Mouse (Mus musculus): Measurements from ENCODE around the gene Gon7. TPM values are rescaled to one million over a fixed set of nuclear protein-coding genes. Genes with fewer than 3 reads are reported as not detected.

The Gon7 gene
- polyA plus RNA-seq, 1 experiment from 2014 or later: 29.3 TPM

DNA sequence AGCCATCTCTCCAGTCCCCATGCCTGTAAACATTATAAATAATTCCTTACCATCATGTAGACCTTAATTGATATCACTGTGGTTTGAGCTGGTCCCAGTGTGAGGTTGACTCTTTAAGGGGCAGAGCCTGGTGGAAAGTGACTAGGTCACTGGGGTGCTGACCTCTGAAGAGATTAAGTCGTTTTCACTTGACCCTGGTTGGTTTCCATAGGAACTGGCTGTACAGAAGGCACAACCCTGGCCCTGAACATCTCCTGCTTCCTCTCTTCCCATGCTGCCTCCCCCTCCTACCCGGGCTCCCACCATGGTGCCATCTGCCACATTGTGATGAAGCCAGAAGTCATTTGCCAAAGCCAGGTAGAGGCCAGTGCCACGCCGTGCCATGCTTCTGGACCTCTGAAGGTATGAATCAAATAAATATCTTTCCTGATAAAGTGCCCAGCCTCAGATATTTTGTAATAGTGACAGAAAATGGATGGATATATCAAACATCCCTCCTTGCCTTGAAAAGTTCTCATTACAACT, 46.7 kb downstream of the Gon7 start:
- Histone ChIP-seq H3K27me3 (ENCODE audit: insufficient read depth, low read length) (no peaks in the 10 kb centered on the region), H3K9ac (replicated peaks; ENCODE audit: low read length) (no peak overlapping the region), H3K9me3 (ENCODE audit: low read length) (no peaks in the 10 kb centered on the region), H3K4me1 (ENCODE audit: insufficient read depth, low read length) (peaks cover 7% of the 10 kb centered on the region), H3K36me3 (ENCODE audit: insufficient read depth, low read length) (no peaks in the 10 kb centered on the region), H3K4me2 (replicated peaks; ENCODE audit: low read depth, low read length) (no peak overlapping the region), H3K4me3 (ENCODE audit: low read length) (no peak overlapping the region), H3K27ac (ENCODE audit: low read length) (no peak overlapping the region)
- WGBS: 62% methylated on average over 4 of the region's 4 CpGs
- no peak for ATAC-seq (ENCODE audit: low FRiP score, low TSS enrichment)

DNA sequence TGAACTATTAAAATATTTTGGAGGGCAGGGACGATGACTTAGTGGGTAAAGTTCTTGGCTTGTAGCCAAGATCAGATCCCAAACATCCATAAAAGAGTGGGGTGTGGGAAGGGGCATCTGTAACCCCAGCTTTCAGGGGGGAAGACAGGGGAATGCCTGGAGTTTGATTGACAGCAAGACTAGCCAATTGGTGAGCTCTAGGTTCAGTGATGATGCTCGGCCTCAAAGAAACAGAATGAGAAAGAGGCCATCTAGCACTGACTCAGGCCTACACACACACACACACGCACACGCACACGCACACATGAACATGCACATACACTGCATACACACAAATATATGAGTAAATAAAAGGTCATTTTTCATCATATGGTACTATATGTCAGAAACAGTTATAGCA, 47.7 kb downstream of the Gon7 start:
- H3K27me3 ChIP-seq (ENCODE audit: insufficient read depth, low read length): no peaks in the 10 kb centered on the region
- H3K9me3 ChIP-seq (ENCODE audit: low read length): no peaks in the 10 kb centered on the region
- peaks cover 16% of the 10 kb centered on the region for H3K4me1 ChIP-seq (ENCODE audit: insufficient read depth, low read length)
- no peak overlapping the region for H3K4me2 ChIP-seq (replicated peaks; ENCODE audit: low read depth, low read length)
- H3K36me3 ChIP-seq (ENCODE audit: insufficient read depth, low read length): no peaks in the 10 kb centered on the region
- no peak for ATAC-seq (ENCODE audit: low FRiP score, low TSS enrichment)
- H3K4me3 ChIP-seq (ENCODE audit: low read length): no peak overlapping the region
- H3K9ac ChIP-seq (replicated peaks; ENCODE audit: low read length): no peak overlapping the region
- 90% methylated on average over 5 of the region's 5 CpGs for WGBS
- H3K27ac ChIP-seq (ENCODE audit: low read length): no peak overlapping the region

DNA sequence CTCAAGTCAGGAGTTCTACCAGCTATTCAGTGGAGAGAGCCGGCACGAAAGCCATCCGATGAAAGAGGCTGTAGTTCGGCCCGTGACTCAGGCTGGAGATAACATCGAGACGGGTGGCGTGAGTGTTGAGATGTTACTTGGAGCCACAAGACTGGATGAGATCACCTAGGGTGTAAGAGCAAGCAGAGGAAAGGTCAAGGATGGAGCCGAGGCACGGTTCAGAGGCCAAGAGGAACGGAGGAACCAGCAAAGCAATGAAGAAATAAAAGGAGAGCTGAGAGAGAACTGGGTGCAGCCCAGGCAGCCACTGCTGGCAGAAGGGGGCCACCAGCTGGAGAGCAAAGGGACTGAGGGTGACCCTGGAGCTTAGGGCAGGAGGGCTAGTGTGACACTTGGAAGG, 49.4 kb downstream of the Gon7 start:
- no peak for ATAC-seq (ENCODE audit: low FRiP score, low TSS enrichment)
- 0 out of 2 replicates have a peak overlapping the region, but pooled peaks have one; percentile 10 for H3K9ac ChIP-seq (replicated peaks; ENCODE audit: low read length)
- no peaks in the 10 kb centered on the region for H3K9me3 ChIP-seq (ENCODE audit: low read length)
- peaks cover 26% of the 10 kb centered on the region for H3K4me1 ChIP-seq (ENCODE audit: insufficient read depth, low read length)
- no peak overlapping the region for H3K27ac ChIP-seq (ENCODE audit: low read length)
- WGBS: 52% methylated on average over 11 of the region's 11 CpGs
- no peak overlapping the region for H3K4me3 ChIP-seq (ENCODE audit: low read length)
- no peak overlapping the region for H3K4me2 ChIP-seq (replicated peaks; ENCODE audit: low read depth, low read length)
- no peaks in the 10 kb centered on the region for H3K36me3 ChIP-seq (ENCODE audit: insufficient read depth, low read length)
- H3K27me3 ChIP-seq (ENCODE audit: insufficient read depth, low read length): no peaks in the 10 kb centered on the region

DNA sequence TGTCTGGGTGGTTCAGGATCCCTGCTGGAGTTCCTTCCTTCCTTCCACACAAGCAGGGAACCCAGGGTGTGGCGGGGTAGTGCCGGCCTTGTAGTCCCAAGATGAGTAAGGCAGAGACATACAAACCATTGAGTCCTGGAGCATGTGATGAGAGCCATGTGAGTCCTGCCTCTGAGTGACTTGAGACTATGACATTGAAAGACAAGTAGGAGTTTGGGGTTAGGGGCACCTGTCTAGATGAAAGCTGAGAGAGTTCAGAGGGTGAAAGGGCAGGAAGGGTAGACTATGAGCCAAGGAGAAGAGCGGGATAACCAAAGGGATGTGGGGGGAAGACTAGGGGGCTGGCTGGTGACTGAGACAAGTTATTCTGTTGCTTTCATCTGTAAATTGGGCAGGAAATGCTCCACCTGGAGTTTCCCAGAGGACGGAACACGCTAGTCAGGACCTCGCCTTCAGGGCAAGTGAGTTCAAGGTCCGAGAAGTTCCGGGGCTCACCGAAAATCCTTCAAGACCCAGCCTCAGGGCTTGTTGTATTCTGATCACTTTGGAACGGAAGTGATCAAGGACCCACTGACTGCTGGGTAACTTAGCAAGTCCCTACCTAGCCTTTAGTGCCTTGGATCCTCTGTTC, 50.7 kb downstream of the Gon7 start:
- Histone ChIP-seq H3K36me3 (ENCODE audit: insufficient read depth, low read length) (no peaks in the 10 kb centered on the region), H3K4me1 (ENCODE audit: insufficient read depth, low read length) (peaks cover 36% of the 10 kb centered on the region), H3K27ac (ENCODE audit: low read length) (no peak overlapping the region), H3K9ac (replicated peaks; ENCODE audit: low read length) (no peak overlapping the region), H3K4me2 (replicated peaks; ENCODE audit: low read depth, low read length) (no peak overlapping the region), H3K4me3 (ENCODE audit: low read length) (no peak overlapping the region), H3K9me3 (ENCODE audit: low read length) (no peaks in the 10 kb centered on the region), H3K27me3 (ENCODE audit: insufficient read depth, low read length) (no peaks in the 10 kb centered on the region)
- WGBS: 85% methylated on average over 10 of the region's 10 CpGs
- ATAC-seq (ENCODE audit: low FRiP score, low TSS enrichment): no peak

DNA sequence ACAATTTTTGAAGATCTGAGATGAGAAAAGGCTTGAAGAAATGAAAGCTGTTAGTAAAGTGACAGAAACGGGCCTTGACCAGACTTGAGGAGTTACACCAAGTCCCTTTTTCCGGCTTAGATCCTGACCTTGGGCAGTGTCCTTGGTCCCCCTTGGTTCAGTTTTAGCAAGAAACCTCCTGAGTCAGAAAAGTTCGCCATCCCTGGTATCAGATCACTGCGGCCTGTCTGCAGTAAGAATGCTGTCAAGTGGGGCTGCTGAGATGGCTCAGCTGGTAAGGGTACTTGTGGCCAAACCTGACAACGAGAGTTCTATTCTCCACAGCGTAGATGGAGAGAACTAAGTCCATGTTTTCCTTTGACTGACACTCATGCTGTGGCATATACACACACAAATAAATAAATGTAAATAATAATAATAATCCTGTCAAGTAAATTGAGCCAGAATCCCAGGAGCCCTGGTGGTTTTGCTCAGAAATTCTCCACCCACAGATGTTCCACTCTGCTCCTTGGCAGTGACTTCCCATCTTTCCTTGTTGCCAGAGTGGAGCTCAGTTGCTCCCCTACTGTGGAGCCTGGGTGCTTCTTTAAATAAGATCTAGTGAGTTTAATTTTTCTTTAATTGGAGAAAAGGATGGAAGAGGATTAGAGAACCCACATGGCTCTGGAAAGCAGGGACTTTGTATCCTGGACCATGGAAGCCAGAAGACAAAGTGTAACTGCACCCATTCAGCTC, 51.5 kb downstream of the Gon7 start:
- 50% methylated on average over 6 of the region's 6 CpGs for WGBS
- no peaks in the 10 kb centered on the region for H3K27me3 ChIP-seq (ENCODE audit: insufficient read depth, low read length)
- H3K4me2 ChIP-seq (replicated peaks; ENCODE audit: low read depth, low read length): peak overlapping the region; percentile 95
- no peak overlapping the region for H3K27ac ChIP-seq (ENCODE audit: low read length)
- peak overlapping the region; percentile 79 for H3K4me3 ChIP-seq (ENCODE audit: low read length)
- peaks cover 36% of the 10 kb centered on the region for H3K4me1 ChIP-seq (ENCODE audit: insufficient read depth, low read length)
- peak overlapping the region; percentile 91; the same call in 1 of the 2 replicates for H3K9ac ChIP-seq (replicated peaks; ENCODE audit: low read length)
- H3K9me3 ChIP-seq (ENCODE audit: low read length): no peaks in the 10 kb centered on the region
- no peak for ATAC-seq (ENCODE audit: low FRiP score, low TSS enrichment)
- H3K36me3 ChIP-seq (ENCODE audit: insufficient read depth, low read length): no peaks in the 10 kb centered on the region

DNA sequence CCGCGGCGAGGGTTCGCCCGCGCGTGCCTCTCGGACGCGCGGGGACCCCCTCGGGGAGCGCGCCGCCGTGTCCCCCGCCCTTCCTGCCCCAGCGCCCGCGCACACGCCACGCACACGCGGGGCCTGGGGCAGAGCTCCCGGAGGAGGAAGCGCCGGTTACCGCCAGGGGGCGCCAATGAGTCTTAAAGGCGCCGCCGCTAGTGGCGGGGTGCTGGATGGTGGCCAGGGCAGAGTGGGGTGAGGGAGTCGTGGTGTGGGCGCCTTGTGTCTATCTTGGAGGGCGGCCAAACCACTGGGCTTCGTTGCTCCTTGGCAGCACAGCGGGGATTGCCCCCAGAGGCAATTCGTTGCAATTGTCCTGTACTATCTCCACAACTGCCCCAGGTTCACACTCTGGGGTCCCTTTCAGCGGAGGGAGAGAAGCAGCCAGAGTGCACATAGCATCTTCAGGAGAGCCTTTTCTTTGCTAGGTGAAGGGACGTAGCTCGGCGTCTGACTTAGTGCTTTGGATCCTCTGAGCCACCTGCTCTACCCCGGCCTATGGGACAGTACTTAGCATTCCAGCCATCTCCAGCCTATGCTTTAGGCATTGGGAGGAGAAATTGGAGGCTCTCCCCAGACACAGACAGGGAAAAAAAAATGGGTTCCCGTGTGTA, 52.3 kb downstream of the Gon7 start:
- peaks cover 40% of the 10 kb centered on the region for H3K4me1 ChIP-seq (ENCODE audit: insufficient read depth, low read length)
- no peaks in the 10 kb centered on the region for H3K27me3 ChIP-seq (ENCODE audit: insufficient read depth, low read length)

DNA sequence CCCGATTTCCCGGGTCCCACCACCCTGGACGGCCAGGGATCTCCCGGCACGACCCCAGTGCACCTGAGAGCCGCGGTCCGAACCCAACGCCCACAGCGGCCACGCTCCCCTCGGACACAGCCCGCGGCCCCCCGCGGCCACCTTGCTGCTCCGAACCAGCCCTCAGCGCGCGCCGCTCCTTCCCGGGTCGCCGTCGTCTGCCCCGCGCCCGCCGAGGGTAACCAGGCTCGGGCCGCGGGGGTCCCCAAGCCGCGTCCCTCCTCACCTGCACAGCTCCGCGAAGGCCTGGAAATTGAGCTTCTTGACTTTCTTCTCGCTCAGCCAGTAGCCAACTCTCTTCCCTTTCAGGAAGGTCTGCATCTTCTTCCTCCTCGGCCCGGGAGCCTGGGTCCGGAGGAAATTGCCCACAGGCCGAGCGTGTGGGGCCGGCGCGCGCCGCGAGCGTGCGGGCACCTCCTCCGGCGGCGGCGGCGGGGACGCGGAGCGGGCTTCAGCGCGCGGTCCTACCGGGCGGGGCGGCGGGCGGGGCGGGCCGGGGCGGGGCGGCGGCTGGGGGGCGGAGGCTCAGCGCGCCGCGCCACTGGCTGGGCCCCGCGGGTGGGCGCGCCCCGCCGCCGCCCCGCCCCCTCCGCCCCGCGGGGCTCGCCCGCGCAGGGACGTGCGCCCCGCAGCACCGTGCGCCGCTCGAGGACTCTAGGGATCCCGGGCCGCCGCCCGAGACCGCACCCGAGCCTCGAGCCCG, 53.0 kb downstream of the Gon7 start, which contains the start of gene Itpk1:
TSS of gene Itpk1 (minus strand) at position 474 of the 742 bp plus-strand sequence.
- H3K27ac ChIP-seq (ENCODE audit: low read length): peak within 1 kb of the TSS; percentile 87
- H3K9me3 ChIP-seq (ENCODE audit: low read length): no peaks in the 10 kb centered on the region
- WGBS: under 1% methylated on average over 66 of the region's 105 CpGs
- H3K9ac ChIP-seq (replicated peaks; ENCODE audit: low read length): peak within 1 kb of the TSS; percentile 91
- no peaks in the 10 kb centered on the region for H3K36me3 ChIP-seq (ENCODE audit: insufficient read depth, low read length)
- H3K27me3 ChIP-seq (ENCODE audit: insufficient read depth, low read length): no peaks in the 10 kb centered on the region
- H3K4me3 ChIP-seq (ENCODE audit: low read length): peak within 1 kb of the TSS; percentile 79
- peak; percentile 92 for ATAC-seq (ENCODE audit: low FRiP score, low TSS enrichment)
- peak within 1 kb of the TSS; percentile 95 for H3K4me2 ChIP-seq (replicated peaks; ENCODE audit: low read depth, low read length)
- peaks cover 47% of the 10 kb centered on the region for H3K4me1 ChIP-seq (ENCODE audit: insufficient read depth, low read length)

More for the DNA sequence above, 52.3 kb downstream of the Gon7 start:
- WGBS: 1% methylated on average over 42 of the region's 45 CpGs
- Histone ChIP-seq H3K4me2 (replicated peaks; ENCODE audit: low read depth, low read length) (peak overlapping the region; percentile 95), H3K9me3 (ENCODE audit: low read length) (no peaks in the 10 kb centered on the region), H3K36me3 (ENCODE audit: insufficient read depth, low read length) (no peaks in the 10 kb centered on the region), H3K9ac (replicated peaks; ENCODE audit: low read length) (peak overlapping the region; percentile 91), H3K4me3 (ENCODE audit: low read length) (peak overlapping the region; percentile 79), H3K27ac (ENCODE audit: low read length) (peak overlapping the region; percentile 87)
- peak; percentile 74 for ATAC-seq (ENCODE audit: low FRiP score, low TSS enrichment)

DNA sequence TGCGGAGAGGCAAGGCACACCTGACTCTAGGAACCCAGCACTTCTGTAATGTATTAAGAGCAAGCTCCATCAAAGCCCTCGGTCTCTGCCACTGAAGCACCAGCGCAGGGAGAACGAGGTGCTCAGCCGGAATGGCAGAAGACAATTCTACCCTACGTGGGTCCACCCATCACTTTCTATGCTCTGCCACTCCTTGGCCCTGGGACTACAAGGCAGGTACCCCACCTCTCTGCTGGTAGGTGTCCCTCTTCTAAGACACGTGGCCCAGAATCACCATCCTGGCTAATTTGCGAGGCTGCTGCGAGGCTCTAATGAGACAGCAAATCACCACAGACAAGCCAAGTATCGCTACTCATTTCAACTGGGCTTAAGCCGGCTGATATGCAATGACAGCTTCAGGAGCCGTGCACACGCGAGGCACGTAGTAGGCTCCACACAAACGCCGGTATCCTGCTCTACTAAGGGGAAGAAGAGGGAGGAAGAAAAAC, 53.6 kb downstream of the Gon7 start:
- H3K4me1 ChIP-seq (ENCODE audit: insufficient read depth, low read length): peaks cover 54% of the 10 kb centered on the region
- no peaks in the 10 kb centered on the region for H3K27me3 ChIP-seq (ENCODE audit: insufficient read depth, low read length)
- ATAC-seq (ENCODE audit: low FRiP score, low TSS enrichment): no peak
- WGBS: 8% methylated on average over 17 of the region's 17 CpGs
- H3K4me2 ChIP-seq (replicated peaks; ENCODE audit: low read depth, low read length): peak overlapping the region; percentile 95
- peak overlapping the region; percentile 13; the same call in 1 of the 2 replicates for H3K27ac ChIP-seq (ENCODE audit: low read length)
- H3K4me3 ChIP-seq (ENCODE audit: low read length): peak overlapping the region; percentile 79
- H3K36me3 ChIP-seq (ENCODE audit: insufficient read depth, low read length): no peaks in the 10 kb centered on the region
- no peaks in the 10 kb centered on the region for H3K9me3 ChIP-seq (ENCODE audit: low read length)
- peak overlapping the region; percentile 91 for H3K9ac ChIP-seq (replicated peaks; ENCODE audit: low read length)

DNA sequence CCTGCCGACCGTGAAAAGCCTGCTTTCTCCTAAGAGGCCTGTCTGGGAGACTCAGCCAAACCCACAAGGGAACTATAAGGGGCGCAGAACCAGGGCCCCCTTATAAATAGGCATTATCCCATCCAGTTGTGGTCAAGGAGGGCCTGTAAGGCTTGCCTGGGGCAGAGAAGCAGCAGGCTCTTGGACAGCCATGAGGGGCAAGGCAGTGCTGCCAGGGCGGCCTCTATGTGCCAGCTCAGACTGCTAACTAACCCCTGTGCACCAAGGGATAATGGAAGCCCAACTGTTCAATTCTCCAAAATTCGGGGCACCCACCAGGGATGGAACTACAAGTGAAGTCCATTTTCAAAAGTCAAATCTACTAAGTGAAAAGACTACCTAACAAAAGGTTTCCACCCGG, 54.2 kb downstream of the Gon7 start:
- H3K9ac ChIP-seq (replicated peaks; ENCODE audit: low read length): peak overlapping the region; percentile 64
- H3K4me1 ChIP-seq (ENCODE audit: insufficient read depth, low read length): peaks cover 57% of the 10 kb centered on the region
- no peaks in the 10 kb centered on the region for H3K27me3 ChIP-seq (ENCODE audit: insufficient read depth, low read length)
- ATAC-seq (ENCODE audit: low FRiP score, low TSS enrichment): no peak
- peak overlapping the region; percentile 36; the same call in 1 of the 2 replicates for H3K27ac ChIP-seq (ENCODE audit: low read length)
- H3K4me2 ChIP-seq (replicated peaks; ENCODE audit: low read depth, low read length): peak overlapping the region; percentile 95
- no peaks in the 10 kb centered on the region for H3K9me3 ChIP-seq (ENCODE audit: low read length)
- no peaks in the 10 kb centered on the region for H3K36me3 ChIP-seq (ENCODE audit: insufficient read depth, low read length)
- 54% methylated on average over 6 of the region's 6 CpGs for WGBS
- H3K4me3 ChIP-seq (ENCODE audit: low read length): peak overlapping the region; percentile 79
